Mouse (Mus musculus) forebrain, embryonic 11.5 days (tissue): ENCODE results near the gene Slc16a9. TPM values are rescaled to one million over a fixed set of nuclear protein-coding genes. Genes with fewer than 3 reads are reported as not detected.

Experiments used
- ATAC-seq: fragments of 200-750 bp; cut with Nextera tagmentation; replicated peaks from 2 replicates; pipeline ENCODE4 v1.8.0; 2017; ENCODE audit warnings: moderate TSS enrichment; ENCODE audit not compliant: low FRiP score
- DNase-seq: peaks from one replicate; pipeline ENCODE4 v3.0.0-alpha.2; 2017; ENCODE audit warnings: low spot score
- H3K27ac ChIP-seq: fragments of 300-500 bp; sonication (generic); 2 replicates; pipeline ENCODE4 v1.5.1; 2014; ENCODE audit warnings: low read depth, low read length
- H3K27me3 ChIP-seq: fragments of 300-500 bp; sonication (generic); 2 replicates; pipeline ENCODE4 v1.6.1; 2014; ENCODE audit warnings: mild to moderate bottlenecking, low read length, mixed read lengths; ENCODE audit not compliant: control insufficient read depth, insufficient read depth
- H3K36me3 ChIP-seq: fragments of 300-500 bp; sonication (generic); 2 replicates; pipeline ENCODE4 v1.6.1; 2014; ENCODE audit warnings: mild to moderate bottlenecking, low read length, moderate library complexity, mixed read lengths; ENCODE audit not compliant: control insufficient read depth, insufficient read depth
- H3K4me1 ChIP-seq: fragments of 300-500 bp; sonication (generic); replicated peaks from 2 replicates; pipeline ENCODE4 v1.6.1; 2014; ENCODE audit warnings: low read length, mixed read lengths; ENCODE audit not compliant: control insufficient read depth, insufficient read depth
- H3K4me2 ChIP-seq: fragments of 300-500 bp; sonication (generic); 2 replicates; pipeline ENCODE4 v1.6.1; 2014; ENCODE audit warnings: low read depth, mild to moderate bottlenecking, low read length, moderate library complexity, mixed read lengths; ENCODE audit not compliant: severe bottlenecking
- H3K4me3 ChIP-seq: fragments of 300-500 bp; sonication (generic); 2 replicates; pipeline ENCODE4 v1.5.1; 2014; ENCODE audit warnings: low read depth, low read length
- H3K9ac ChIP-seq: fragments of 300-500 bp; sonication (generic); 2 replicates; pipeline ENCODE4 v1.6.1; 2014; ENCODE audit warnings: low read length
- H3K9me3 ChIP-seq: fragments of 300-500 bp; sonication (generic); 2 replicates; pipeline ENCODE4 v1.6.1; 2016; ENCODE audit warnings: low read length, mixed read lengths; ENCODE audit not compliant: control insufficient read depth
- WGBS: fragments of 180-500 bp; shearing (Covaris S2); extraction: QIAGEN DNeasy Blood & Tissue Kit; methylation state at CpG from one replicate; pipeline ENCODE4 v1.1.7; 2014; 5-methylcytosine and 5-hydroxymethylcytosine counted together
- polyA plus RNA-seq: library from polyadenylated mRNA; unstranded; fragments of >200 nt; fragmentation: Nextera tagmentation; extraction: Ambion mirVana; gene quantifications from 2 replicates; pipeline ENCODE4 v1.2.1, GENCODE M21; 2014

The Slc16a9 gene
- polyA plus RNA-seq, 1 experiment from 2014 or later = 0.29 TPM

DNA sequence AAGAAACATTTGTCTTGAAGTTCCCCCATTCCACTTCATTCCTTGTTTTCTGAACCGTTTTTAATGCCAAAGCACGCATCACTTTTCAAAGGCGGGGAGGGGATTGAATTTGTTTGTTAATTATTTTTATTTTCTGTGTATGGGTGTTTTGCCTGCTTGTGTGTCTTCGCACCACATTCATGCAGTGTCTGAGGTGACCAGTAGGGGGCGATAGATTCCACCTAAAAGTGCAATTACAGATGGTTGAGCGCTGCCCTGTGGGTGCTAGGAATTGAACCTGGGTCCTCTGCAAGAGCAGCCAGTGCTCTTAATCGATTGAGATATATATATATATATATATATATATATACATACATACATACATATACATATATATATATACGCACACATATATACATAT, 34.4 kb downstream of the Slc16a9 start:
- no peaks in the 10 kb centered on the region for H3K4me1 ChIP-seq
- no peak for DNase-seq
- 72% methylated on average over 8 of the region's 8 CpGs for WGBS
- H3K36me3 ChIP-seq = no peaks in the 10 kb centered on the region
- no peak for ATAC-seq
- H3K9ac ChIP-seq = no peak overlapping the region
- no peaks in the 10 kb centered on the region for H3K27me3 ChIP-seq
- H3K9me3 ChIP-seq = no peaks in the 10 kb centered on the region
- no peak overlapping the region for H3K4me2 ChIP-seq
- H3K27ac ChIP-seq = no peak overlapping the region
- H3K4me3 ChIP-seq = no peak overlapping the region

DNA sequence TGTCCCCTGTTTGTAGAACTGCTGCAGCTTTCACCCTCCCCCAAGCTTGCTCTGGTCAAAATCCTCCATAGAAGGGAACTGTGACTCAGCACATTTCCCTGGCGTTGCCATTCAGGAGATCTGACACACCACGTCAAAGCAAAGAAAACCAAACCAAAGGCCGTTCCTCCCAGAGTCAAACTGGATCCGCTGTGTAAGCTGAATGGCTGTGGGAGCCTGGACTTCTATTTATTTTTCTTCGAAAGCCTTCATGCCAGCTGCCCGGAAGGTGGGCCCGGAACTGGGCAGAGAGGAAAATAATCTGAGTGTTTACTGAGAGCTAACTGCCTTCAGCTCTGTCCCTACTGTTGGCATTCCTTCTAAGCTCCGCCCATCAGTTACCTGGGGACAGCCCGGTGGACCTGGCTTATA, 42.9 kb downstream of the Slc16a9 start:
- H3K27ac ChIP-seq = no peak overlapping the region
- H3K9me3 ChIP-seq = no peaks in the 10 kb centered on the region; the same call in 1 of the 2 replicates
- H3K4me2 ChIP-seq = no peak overlapping the region
- no peaks in the 10 kb centered on the region for H3K4me1 ChIP-seq
- WGBS = 41% methylated on average over 9 of the region's 9 CpGs
- no peak for DNase-seq
- ATAC-seq = no peak
- no peaks in the 10 kb centered on the region for H3K27me3 ChIP-seq
- no peaks in the 10 kb centered on the region for H3K36me3 ChIP-seq
- no peak overlapping the region for H3K4me3 ChIP-seq
- H3K9ac ChIP-seq = no peak overlapping the region

DNA sequence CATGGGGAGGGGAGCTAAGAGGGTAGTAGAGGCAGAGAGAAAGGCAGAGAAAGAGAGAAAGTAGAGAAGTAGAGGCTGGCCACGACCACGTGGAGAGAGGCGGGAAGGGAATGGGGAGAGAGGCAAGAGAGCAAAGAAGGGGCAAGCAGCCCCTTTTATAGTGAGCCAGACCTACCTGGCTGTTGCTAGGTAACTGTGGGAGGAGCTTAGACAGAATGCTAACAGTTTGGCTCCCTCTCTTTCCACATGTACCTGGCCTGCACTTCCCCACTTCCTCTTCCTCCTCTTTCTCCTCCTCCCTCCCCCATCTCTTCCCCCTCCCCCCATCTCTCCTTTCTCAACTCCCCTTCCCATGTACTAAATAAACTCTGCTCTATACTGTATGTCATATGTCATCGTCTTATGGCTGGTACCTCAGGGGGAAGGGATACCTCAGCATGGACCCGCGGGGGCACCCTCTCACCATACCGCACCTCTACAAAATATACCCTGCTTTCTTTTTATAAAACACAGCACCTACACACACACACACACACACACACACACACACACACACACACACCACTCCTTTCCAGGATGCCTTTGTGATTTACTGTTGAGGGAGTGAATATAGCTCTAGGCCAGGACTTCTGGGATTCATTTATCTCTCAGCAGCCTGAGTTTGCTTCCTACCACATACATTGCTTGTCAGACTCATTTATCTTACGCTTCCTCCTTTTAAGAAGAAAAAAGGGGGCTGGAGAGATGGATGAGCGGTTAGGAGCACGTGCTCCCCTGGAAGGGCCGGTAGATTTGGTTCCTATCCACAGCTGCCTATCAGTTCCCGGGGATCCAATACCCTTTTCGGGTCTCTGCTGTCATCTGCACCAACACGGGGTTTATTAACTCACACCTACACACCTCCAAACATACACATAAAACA, 43.8 kb downstream of the Slc16a9 start:
- H3K36me3 ChIP-seq = no peaks in the 10 kb centered on the region
- H3K4me3 ChIP-seq = no peak overlapping the region
- H3K9me3 ChIP-seq = no peaks in the 10 kb centered on the region; the same call in 1 of the 2 replicates
- WGBS = 73% methylated on average over 14 of the region's 14 CpGs
- no peak overlapping the region for H3K4me2 ChIP-seq
- no peaks in the 10 kb centered on the region for H3K4me1 ChIP-seq
- DNase-seq (no peak), ATAC-seq (no peak)
- H3K27me3 ChIP-seq = no peaks in the 10 kb centered on the region
- H3K9ac ChIP-seq = no peak overlapping the region
- no peak overlapping the region for H3K27ac ChIP-seq

DNA sequence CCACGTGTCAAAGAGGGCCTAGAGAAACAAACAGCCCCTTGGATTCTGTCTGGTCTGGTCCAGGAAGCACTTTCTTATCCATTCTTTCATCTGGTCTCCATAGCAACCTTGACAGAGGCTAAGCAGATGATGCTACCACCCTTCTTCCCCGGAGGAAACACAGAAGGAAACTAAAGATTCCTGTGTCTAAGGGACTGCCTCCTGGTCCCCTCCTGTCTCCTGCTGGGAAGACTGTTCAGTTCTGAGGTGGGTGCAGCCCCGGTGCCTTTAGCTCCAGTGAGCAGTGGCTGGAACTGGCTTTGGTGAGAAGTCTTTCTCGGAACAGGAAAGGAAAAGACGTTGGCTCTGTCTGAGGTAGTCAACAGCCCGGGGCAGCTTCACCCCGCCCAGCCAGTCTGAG, 47.1 kb downstream of the Slc16a9 start:
- ATAC-seq (no peak), DNase-seq (no peak)
- no peak overlapping the region for H3K27ac ChIP-seq
- no peaks in the 10 kb centered on the region for H3K36me3 ChIP-seq
- 0 out of 2 replicates have a peak, but pooled peaks cover 2% of the 10 kb centered on the region for H3K4me1 ChIP-seq
- no peak overlapping the region for H3K4me3 ChIP-seq
- no peaks in the 10 kb centered on the region; the same call in 1 of the 2 replicates for H3K9me3 ChIP-seq
- no peak overlapping the region for H3K4me2 ChIP-seq
- H3K27me3 ChIP-seq = no peaks in the 10 kb centered on the region
- 33% methylated on average over 7 of the region's 7 CpGs for WGBS
- no peak overlapping the region for H3K9ac ChIP-seq

DNA sequence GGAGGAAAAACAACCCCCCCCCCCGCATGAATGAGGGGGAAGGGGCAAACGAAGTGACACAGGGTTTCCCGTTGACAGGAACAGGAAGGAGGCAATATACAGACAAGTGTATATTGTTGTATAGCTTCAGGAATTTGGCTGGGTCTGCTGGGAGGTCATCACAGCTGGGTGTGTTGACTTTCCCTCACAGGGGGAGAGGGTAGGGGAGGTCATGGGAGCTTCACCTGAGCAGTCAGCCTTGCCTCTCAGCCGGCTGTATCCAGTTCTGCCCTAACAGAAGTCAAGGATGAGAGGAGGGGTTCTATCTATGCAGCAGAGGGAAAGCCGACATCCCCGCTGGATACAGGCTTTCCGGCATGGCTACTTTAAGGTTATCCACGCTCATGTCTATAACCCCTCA, 49.2 kb downstream of the Slc16a9 start:
- Histone ChIP-seq H3K36me3 (no peaks in the 10 kb centered on the region), H3K9me3 (no peaks in the 10 kb centered on the region; the same call in 1 of the 2 replicates), H3K4me3 (no peak overlapping the region), H3K4me1 (0 out of 2 replicates have a peak, but pooled peaks cover 2% of the 10 kb centered on the region), H3K9ac (no peak overlapping the region), H3K27me3 (no peaks in the 10 kb centered on the region), H3K4me2 (no peak overlapping the region), H3K27ac (no peak overlapping the region)
- ATAC-seq = no peak
- DNase-seq = no peak
- WGBS = 74% methylated on average over 8 of the region's 8 CpGs

DNA sequence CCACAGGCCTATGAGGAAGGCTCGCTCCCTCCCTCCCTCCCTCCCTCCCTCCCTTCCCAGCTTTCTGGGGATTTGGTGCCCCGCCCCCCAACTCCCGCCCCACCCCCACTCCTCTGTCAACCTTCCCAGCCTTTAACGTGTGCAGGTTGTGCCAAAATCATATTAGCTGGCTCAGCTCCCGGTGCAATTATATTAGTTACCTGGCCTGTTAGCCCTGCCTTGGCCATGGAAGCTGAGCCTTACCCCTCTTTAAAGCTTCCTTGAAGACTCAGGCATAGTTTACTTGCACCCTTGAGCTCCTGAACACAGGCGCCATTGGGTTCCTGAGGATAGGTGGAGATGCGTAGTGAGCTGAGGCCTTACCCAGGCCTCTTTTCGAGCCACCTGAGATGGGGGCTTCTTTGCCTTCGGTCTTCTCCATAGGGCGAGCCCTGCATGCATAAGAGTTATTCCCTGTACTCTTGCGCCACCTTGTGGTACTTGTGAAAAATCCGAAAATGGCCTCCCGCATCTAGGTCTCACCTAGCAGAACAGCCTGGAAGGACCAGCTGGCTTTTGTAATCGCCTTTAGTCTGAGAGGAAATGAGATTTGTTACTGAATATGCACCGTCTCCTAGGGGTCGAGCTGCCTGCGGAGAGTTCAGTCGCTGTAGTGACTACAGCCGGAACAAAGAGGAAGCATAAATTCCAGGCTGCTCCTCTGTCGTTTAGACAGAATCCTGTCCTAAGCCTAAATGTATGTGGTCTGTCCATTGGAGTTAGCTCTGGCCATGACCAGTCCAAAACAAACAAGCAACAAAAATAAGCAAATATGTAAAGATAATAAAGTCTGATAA, 51.8 kb downstream of the Slc16a9 start:
- Histone ChIP-seq H3K27ac (no peak overlapping the region), H3K9ac (no peak overlapping the region; the same call in 1 of the 2 replicates), H3K4me1 (0 out of 2 replicates have a peak, but pooled peaks cover 2% of the 10 kb centered on the region), H3K9me3 (no peaks in the 10 kb centered on the region), H3K27me3 (no peaks in the 10 kb centered on the region), H3K4me3 (no peak overlapping the region), H3K4me2 (0 out of 2 replicates have a peak overlapping the region, but pooled peaks have one; percentile 31), H3K36me3 (no peaks in the 10 kb centered on the region)
- peak; percentile 85 for DNase-seq
- WGBS = 6% methylated on average over 20 of the region's 20 CpGs
- peak; percentile 71 for ATAC-seq

DNA sequence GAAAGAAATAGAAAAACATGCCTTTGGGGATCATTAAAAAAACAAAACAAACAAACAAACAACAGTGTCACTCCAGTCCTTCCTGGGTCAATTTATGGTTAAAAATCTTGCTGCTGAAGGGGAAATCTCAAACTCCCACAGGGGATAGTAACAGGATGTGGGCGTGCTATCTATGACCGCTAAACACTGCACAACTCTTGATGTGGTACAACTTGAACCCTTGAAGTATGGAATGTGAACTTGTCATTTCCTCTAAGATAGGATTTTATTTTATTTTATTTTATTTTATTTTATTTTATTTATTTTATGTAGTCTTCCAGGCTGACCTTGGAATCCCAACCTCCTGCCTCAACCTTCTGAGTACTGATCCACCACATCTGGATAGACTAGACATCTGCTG, 54.2 kb downstream of the Slc16a9 start:
- Histone ChIP-seq H3K36me3 (no peaks in the 10 kb centered on the region), H3K27me3 (no peaks in the 10 kb centered on the region), H3K9ac (no peak overlapping the region), H3K4me2 (no peak overlapping the region), H3K4me3 (no peak overlapping the region), H3K9me3 (no peaks in the 10 kb centered on the region), H3K27ac (no peak overlapping the region), H3K4me1 (0 out of 2 replicates have a peak, but pooled peaks cover 2% of the 10 kb centered on the region)
- ATAC-seq (no peak), DNase-seq (no peak)
- 89% methylated on average over 2 of the region's 2 CpGs for WGBS

DNA sequence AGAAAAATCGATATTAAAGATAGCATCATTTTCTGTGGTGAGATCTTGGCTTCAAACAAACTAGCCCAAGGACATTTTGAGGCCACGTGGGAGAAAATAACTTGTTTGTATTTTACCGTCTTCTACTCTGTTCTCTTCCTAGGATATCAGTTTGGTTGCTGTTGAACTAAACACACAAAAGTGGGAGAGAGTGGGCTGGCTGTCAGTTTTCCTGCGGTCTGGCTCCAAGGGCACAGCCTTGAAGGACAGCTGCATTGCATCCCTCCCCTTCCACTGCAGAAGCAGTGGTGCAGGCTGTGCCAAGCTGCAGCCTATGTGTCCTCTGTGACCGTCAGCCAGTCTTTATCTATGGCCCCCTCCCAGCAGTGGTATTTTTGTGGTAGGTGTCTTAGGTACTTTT, 54.8 kb downstream of the Slc16a9 start:
- Histone ChIP-seq H3K4me3 (no peak overlapping the region), H3K27ac (no peak overlapping the region)
- 70% methylated on average over 5 of the region's 5 CpGs for WGBS

More for the DNA sequence above, 54.8 kb downstream of the Slc16a9 start:
- 0 out of 2 replicates have a peak, but pooled peaks cover 2% of the 10 kb centered on the region for H3K4me1 ChIP-seq
- no peaks in the 10 kb centered on the region for H3K27me3 ChIP-seq
- no peaks in the 10 kb centered on the region for H3K9me3 ChIP-seq
- H3K9ac ChIP-seq = no peak overlapping the region
- no peaks in the 10 kb centered on the region for H3K36me3 ChIP-seq
- no peak overlapping the region for H3K4me2 ChIP-seq
- DNase-seq (no peak), ATAC-seq (no peak)
